Mouse (Mus musculus): ENCODE results near the gene Zfp850. TPM values are rescaled to one million over a fixed set of nuclear protein-coding genes. Genes with fewer than 3 reads are reported as not detected.

Gene Zfp850
- 0.34 and 1.1 TPM in 2 replicates for polyA plus RNA-seq (2011; ENCODE audit: insufficient read depth, insufficient read length, low replicate concordance, missing spikeins)

DNA sequence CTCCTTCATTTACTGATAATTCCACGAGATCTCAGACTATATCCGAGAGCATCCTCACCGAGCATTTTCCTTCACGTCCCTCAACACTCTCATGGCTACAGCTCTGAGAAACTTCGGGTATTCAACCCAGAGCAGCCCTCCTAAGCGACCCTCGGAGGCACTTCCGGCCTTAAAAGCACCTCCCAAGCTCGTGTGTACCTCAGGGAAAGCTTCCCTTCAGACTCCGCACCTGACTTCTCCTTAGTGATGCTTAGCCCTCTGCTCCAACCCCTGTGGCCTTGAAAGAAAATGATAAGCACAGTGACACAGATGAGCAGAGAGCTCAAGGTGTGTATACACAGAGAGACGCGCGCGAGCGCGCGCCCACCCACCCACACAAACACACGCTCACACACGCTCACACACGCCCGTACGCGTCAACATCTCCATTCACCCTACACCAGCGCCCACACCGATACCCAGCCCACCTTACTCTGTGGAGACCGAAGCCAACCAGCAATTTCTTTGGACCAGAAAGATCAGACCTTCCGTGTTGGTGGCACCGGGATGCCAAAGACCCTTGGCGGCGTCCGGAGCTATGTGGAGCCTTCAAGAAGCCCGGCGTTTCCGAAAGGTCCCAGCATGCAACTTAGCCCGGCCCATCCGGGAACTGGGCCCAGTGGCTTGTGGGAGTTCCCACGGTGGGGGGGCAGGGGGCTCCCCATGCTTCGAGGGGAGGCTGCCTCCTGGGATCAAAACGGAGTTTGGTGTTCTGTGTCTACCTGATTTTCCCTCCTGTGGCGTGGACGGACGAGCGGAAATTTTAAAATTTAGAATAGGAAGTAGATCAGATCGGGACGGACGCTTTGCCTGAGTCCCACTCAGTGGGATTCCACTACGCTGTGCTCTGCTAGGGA lies at the start of gene Zfp850:
TSS of gene Zfp850 (minus strand) at position 567 of the 896 bp plus-strand sequence.
- Histone ChIP-seq H3K4me3 (replicated peaks; ENCODE audit: control insufficient read depth, low read depth, low read length) (peak within 1 kb of the TSS; percentile 96), H3K27ac (ENCODE audit: control insufficient read depth, insufficient read depth, low read depth, low read length, poor library complexity) (peak within 1 kb of the TSS; percentile 20), H3K4me1 (ENCODE audit: control insufficient read depth, insufficient read depth, low read length) (no peaks in the 10 kb centered on the region)
- no peak; the same call in 1 of the 2 replicates for TF ChIP-seq POLR2A (IDR thresholded peaks at IDR 0.05; ENCODE audit: borderline replicate concordance, control insufficient read depth, low read depth, low read length)
- TF ChIP-seq CTCF (IDR thresholded peaks at IDR 0.05; ENCODE audit: control insufficient read depth, insufficient read depth, low read length): no peak
- 2% methylated on average over 47 of the region's 47 CpGs for WGBS

DNA sequence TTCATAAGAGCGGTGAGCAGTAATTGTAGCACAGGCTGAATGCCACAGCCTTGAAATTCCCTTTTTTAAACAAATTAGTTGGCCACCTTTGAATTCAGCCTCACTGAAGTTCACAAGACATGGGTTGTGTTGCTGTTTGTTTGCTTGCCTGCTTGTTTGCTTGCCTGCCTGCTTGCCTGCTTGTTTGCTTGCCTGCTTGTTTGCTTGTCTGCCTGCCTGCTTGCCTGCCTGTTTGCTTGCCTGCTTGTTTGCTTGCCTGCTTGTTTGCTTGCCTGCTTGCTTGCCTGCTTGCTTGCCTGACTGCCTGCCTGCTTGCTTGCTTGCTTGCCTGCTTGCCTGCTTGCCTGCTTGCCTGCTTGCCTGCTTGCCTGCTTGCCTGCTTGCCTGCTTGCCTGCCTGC lies 46.1 kb upstream of the Zfp850 start:
- no peak for TF ChIP-seq POLR2A (IDR thresholded peaks at IDR 0.05; ENCODE audit: borderline replicate concordance, control insufficient read depth, low read depth, low read length)
- TF ChIP-seq CTCF (IDR thresholded peaks at IDR 0.05; ENCODE audit: control insufficient read depth, insufficient read depth, low read length): no peak

DNA sequence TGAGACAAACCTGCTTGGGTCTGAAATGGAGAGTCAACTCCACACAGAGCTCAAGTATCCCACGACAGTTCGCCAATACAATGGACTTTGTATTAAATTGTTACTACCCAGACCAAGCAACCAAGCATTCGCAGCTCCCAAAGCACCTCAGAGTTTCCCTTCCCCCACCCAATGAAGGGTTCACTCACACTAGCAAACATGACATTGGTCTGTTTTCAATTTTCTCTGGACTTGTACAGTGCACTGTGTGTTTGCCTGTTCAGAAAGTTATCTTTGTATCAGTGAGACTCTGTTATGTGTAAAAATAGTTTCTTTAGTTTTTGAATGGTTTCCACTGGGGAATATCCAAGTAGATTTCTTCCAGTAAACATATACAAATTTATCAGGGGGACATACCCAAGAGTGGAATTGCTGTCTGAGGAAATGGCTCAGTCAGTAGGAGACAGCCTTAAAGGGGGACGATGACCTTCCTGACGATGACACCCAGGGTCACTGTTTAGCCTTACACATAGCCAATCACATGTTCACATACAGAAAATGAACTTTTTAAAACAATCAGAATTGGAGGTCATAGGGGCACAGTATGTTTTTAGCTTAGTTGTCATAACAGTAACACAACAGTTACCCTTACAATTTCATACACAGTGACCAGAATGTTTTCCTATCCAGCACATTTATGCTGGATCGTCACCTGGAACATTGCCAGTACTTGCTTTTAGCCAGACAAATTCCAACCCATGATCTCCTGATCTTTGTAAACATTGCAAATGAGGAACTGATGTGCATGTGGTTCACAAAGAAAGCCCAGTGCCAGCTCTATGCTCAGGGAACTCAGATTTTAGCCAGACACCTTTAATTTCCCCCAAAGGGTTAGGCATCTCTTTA lies 39.4 kb upstream of the Zfp850 start:
- H3K4me3 ChIP-seq (replicated peaks; ENCODE audit: control insufficient read depth, low read depth, low read length): no peak overlapping the region
- no peak for TF ChIP-seq CTCF (IDR thresholded peaks at IDR 0.05; ENCODE audit: control insufficient read depth, insufficient read depth, low read length)
- no peak for TF ChIP-seq POLR2A (IDR thresholded peaks at IDR 0.05; ENCODE audit: borderline replicate concordance, control insufficient read depth, low read depth, low read length)
- 79% methylated on average over 6 of the region's 6 CpGs for WGBS
- H3K27ac ChIP-seq (ENCODE audit: control insufficient read depth, insufficient read depth, low read depth, low read length, poor library complexity): no peak overlapping the region
- peaks cover 2% of the 10 kb centered on the region for H3K4me1 ChIP-seq (ENCODE audit: control insufficient read depth, insufficient read depth, low read length)

More for the DNA sequence above, 46.1 kb upstream of the Zfp850 start:
- no peak overlapping the region for H3K27ac ChIP-seq (ENCODE audit: control insufficient read depth, insufficient read depth, low read depth, low read length, poor library complexity)
- H3K4me3 ChIP-seq (replicated peaks; ENCODE audit: control insufficient read depth, low read depth, low read length): no peak overlapping the region
- 89% methylated on average over 1 of the region's 1 CpGs for WGBS
- no peaks in the 10 kb centered on the region; the same call in 1 of the 2 replicates for H3K4me1 ChIP-seq (ENCODE audit: control insufficient read depth, insufficient read depth, low read length)

DNA sequence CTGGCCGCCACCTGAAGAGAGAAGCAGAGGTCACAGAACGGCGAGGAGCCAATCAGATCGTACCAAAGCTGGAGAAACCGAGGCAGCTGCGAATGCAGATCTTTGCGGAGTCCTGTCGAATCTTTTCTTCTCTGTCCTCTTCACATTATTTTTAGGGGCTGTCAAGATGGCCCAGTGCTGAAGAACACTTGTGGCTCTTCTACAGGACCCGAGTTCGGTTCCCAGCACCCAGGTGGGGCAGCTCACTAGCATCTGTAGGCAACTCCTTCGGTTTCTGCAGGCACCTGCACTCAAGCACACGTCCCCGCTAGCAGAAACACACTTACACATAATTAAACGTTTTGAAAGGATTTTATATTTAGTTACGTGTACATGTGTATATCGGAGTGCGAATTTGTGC lies 36.7 kb upstream of the Zfp850 start:
- H3K4me1 ChIP-seq (ENCODE audit: control insufficient read depth, insufficient read depth, low read length): peaks cover 2% of the 10 kb centered on the region; the same call in 1 of the 2 replicates
- 63% methylated on average over 17 of the region's 17 CpGs for WGBS
- TF ChIP-seq CTCF (IDR thresholded peaks at IDR 0.05; ENCODE audit: control insufficient read depth, insufficient read depth, low read length) (no peak), POLR2A (IDR thresholded peaks at IDR 0.05; ENCODE audit: borderline replicate concordance, control insufficient read depth, low read depth, low read length) (no peak)
- H3K27ac ChIP-seq (ENCODE audit: control insufficient read depth, insufficient read depth, low read depth, low read length, poor library complexity): no peak overlapping the region
- no peak overlapping the region for H3K4me3 ChIP-seq (replicated peaks; ENCODE audit: control insufficient read depth, low read depth, low read length)

DNA sequence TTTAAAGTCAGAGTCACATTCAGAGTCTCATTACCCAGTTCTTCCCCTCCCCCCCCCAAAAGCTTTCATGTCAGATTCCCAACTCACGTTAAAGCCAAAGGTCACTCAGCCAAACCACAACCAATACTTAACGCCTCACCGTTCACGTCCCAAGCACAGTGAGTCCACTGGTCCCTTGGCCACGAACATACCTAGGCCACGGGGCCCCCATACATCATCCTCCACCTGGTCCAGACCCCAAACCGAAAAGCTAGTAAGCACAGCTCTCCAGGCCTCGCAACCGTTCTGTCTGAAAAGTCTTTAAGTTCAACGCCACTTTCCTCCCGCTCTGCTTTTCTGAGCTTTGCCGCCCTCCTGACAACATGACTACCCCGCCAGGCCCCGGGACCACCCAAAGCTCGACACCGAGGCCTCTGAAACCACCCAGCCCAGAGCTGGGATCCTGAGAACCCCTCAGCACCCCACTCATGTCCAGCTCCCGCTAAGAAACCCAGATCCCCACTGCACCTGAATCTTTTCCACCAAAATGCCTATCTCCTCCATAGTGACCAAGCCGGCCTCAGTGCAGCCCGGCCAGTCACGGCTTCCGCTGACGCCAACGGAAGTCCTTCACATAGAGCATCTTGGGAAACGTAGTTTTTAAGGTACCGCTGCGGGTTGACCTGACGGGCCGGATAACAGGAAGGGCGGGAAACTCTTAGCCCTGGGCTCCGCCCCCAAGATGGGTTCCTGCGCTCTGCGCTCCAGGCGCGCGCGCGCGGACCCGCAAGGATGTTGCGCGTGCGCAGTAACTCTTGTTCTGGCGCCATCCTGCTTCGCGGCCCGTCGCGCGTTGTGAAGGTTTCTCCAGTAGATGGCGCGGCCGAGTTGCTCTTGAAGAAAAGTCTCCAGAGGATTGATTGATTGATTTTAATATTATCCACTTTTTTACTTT lies 35.8 kb upstream of the Zfp850 start, which contains the start of gene Psmc4:
TSS of gene Psmc4 (minus strand) at position 626 of the 934 bp plus-strand sequence.
- under 1% methylated on average over 52 of the region's 52 CpGs for WGBS
- Histone ChIP-seq H3K27ac (ENCODE audit: control insufficient read depth, insufficient read depth, low read depth, low read length, poor library complexity) (peak within 1 kb of the TSS; percentile 16; the same call in 1 of the 2 replicates), H3K4me1 (ENCODE audit: control insufficient read depth, insufficient read depth, low read length) (peaks cover 2% of the 10 kb centered on the region; the same call in 1 of the 2 replicates)

DNA sequence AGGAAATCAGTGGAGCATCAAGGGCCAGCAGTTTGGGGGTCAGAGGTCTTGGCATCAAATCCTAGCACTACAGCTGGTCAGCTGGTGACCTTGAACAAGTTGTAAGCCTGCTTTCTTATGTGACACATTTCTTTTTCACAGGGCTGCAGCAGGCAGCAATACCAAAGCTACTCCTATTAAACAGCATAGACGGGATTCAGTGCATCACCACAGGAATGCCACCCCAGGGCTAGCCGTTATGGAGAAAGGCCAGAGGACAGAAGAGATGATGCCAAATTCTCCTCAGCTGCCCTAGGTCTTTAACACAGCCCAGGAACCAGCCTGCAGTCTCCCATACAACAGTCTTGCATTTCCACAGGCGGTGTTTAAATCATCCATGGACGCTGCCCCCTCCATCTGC lies 30.6 kb upstream of the Zfp850 start:
- Histone ChIP-seq H3K27ac (ENCODE audit: control insufficient read depth, insufficient read depth, low read depth, low read length, poor library complexity) (no peak overlapping the region), H3K4me1 (ENCODE audit: control insufficient read depth, insufficient read depth, low read length) (peaks cover 2% of the 10 kb centered on the region; the same call in 1 of the 2 replicates), H3K4me3 (replicated peaks; ENCODE audit: control insufficient read depth, low read depth, low read length) (no peak overlapping the region)
- WGBS: 90% methylated on average over 4 of the region's 4 CpGs
- no peak for TF ChIP-seq CTCF (IDR thresholded peaks at IDR 0.05; ENCODE audit: control insufficient read depth, insufficient read depth, low read length)
- TF ChIP-seq POLR2A (IDR thresholded peaks at IDR 0.05; ENCODE audit: borderline replicate concordance, control insufficient read depth, low read depth, low read length): no peak

More for the DNA sequence above, 35.8 kb upstream of the Zfp850 start, which contains the start of gene Psmc4:
- peak within 1 kb of the TSS; percentile 89 for H3K4me3 ChIP-seq (replicated peaks; ENCODE audit: control insufficient read depth, low read depth, low read length)
- peak; percentile 69; the same call in 1 of the 2 replicates for TF ChIP-seq POLR2A (IDR thresholded peaks at IDR 0.05; ENCODE audit: borderline replicate concordance, control insufficient read depth, low read depth, low read length)
- peak; percentile 77 for TF ChIP-seq CTCF (IDR thresholded peaks at IDR 0.05; ENCODE audit: control insufficient read depth, insufficient read depth, low read length)

DNA sequence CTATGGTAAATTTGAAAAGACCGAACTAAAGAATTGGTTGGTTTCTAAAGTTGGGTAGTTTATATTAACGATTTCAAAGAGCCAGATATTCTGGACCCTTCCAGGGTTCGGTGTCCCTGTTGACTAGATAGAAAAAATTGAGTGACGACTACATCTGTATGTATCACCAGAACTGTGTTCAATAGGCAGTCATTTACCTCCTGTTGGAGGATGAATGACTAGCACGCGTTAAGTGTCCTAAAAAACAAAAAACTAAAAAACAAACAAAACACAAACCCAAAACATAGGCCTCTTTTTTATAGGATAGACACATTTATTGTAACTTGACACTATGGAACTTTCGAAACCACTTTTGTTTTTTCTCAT lies 513 bp upstream of the Zfp850 start:
- no peaks in the 10 kb centered on the region for H3K4me1 ChIP-seq (ENCODE audit: control insufficient read depth, insufficient read depth, low read length)
- TF ChIP-seq POLR2A (IDR thresholded peaks at IDR 0.05; ENCODE audit: borderline replicate concordance, control insufficient read depth, low read depth, low read length) (no peak), CTCF (IDR thresholded peaks at IDR 0.05; ENCODE audit: control insufficient read depth, insufficient read depth, low read length) (no peak)
- peak overlapping the region; percentile 96 for H3K4me3 ChIP-seq (replicated peaks; ENCODE audit: control insufficient read depth, low read depth, low read length)
- no peak overlapping the region for H3K27ac ChIP-seq (ENCODE audit: control insufficient read depth, insufficient read depth, low read depth, low read length, poor library complexity)
- WGBS: 18% methylated on average over 7 of the region's 7 CpGs

Data from bone marrow, adult 2 months (tissue).